Mouse (Mus musculus): ENCODE results near the gene B3gnt7. TPM values are rescaled to one million over a fixed set of nuclear protein-coding genes. Genes with fewer than 3 reads are reported as not detected.

B3gnt7 gene
- polyA plus RNA-seq, 1 experiment from 2014 or later = 5.5 TPM

DNA sequence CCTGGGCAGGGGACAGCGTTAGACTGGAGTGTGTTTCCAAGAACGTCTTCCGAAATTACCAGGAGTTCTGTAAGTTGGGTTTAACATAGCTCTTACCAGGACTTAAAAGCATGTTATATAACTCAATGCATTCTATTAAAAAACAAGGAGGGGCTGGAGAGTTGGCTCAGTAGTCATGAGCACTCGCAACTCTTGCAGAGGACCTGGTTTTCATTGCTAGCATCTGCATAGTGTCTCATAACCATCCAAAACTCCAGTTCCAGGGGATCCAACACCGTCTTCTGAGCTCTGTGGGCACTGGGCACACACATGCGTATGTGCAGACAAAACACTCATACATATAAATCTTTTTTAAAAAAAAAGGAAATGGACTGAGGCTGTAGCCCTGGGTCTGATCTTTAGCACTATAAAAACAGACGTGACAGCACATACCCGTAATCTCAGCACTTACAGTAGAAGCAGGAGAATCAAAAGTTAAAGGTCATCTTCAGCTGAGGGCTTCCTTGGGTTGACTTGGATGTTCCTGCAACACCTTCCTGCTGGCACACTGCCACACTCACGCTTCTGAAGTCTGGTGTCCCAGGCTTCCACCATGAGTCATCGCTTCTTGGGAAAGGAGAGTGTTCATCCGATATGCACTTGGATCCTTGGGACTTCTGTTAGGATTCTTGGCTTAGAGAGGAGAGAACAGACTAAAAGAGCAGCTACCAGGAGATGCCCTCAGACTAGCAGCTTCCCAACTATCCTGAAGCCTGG, 20.7 kb upstream of the B3gnt7 start:
- Histone ChIP-seq H3K9me3 (replicated peaks) (no peaks in the 10 kb centered on the region), H3K4me2 (replicated peaks) (no peak overlapping the region), H3K36me3 (no peaks in the 10 kb centered on the region), H3K9ac (no peak overlapping the region), H3K4me3 (replicated peaks) (no peak overlapping the region), H3K27ac (replicated peaks) (no peak overlapping the region), H3K27me3 (no peaks in the 10 kb centered on the region), H3K4me1 (no peaks in the 10 kb centered on the region)
- no peak for ATAC-seq (ENCODE audit: insufficient number of reproducible peaks, low FRiP score, low TSS enrichment, low read depth)
- 74% methylated on average over 11 of the region's 11 CpGs for WGBS

GRCm38 (mm10) chr1:86284101-86284500, 18.5 kb upstream of the B3gnt7 start:
- no peak for ATAC-seq (ENCODE audit: insufficient number of reproducible peaks, low FRiP score, low TSS enrichment, low read depth)
- H3K4me2 ChIP-seq (replicated peaks) = no peak overlapping the region
- 83% methylated on average over 5 of the region's 5 CpGs for WGBS

DNA sequence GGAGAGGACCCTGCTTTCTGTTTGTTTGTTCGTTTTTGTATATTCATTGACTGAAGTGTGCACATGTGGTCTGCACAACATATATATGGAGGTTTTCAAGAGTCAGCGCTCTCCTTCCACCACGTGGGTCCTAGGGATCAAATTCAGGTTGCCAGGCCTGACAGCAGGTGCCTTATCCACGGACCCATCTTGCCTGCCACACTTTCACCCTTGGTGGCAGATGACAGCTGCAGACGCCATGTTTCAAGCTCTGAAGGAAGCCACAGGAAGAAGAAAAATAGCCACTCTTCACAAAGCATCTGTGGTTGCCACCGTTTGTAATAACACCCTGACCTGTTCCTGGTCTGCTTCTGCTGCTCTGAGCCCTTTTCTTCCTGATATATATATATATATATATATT, 17.3 kb upstream of the B3gnt7 start:
- no peaks in the 10 kb centered on the region for H3K36me3 ChIP-seq
- H3K27me3 ChIP-seq = no peaks in the 10 kb centered on the region
- ATAC-seq (ENCODE audit: insufficient number of reproducible peaks, low FRiP score, low TSS enrichment, low read depth) = no peak

More at GRCm38 (mm10) chr1:86284101-86284500, 18.5 kb upstream of the B3gnt7 start:
- Histone ChIP-seq H3K9ac (no peak overlapping the region), H3K27ac (replicated peaks) (no peak overlapping the region), H3K4me3 (replicated peaks) (no peak overlapping the region), H3K27me3 (no peaks in the 10 kb centered on the region), H3K36me3 (no peaks in the 10 kb centered on the region), H3K9me3 (replicated peaks) (no peaks in the 10 kb centered on the region), H3K4me1 (no peaks in the 10 kb centered on the region)

DNA sequence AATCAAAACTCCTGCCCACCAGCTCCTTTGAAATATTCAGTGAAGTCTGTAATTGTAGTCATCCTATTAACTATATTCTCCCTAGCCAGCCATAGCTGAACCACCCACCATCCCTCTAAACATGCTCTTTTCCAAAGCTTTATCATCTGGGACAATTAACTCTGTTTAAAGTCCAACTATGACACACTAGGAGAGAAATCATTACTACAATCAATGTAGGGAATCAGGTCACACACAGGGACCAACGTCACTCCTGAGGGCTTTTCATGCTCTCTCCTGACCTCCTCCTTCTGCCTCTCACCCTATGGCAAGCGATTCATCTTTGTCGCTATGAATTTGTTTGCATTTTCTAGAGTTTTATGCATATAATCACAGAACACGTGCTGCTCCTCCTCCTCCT, 15.2 kb upstream of the B3gnt7 start:
- no peak for ATAC-seq (ENCODE audit: insufficient number of reproducible peaks, low FRiP score, low TSS enrichment, low read depth)
- Histone ChIP-seq H3K27ac (replicated peaks) (no peak overlapping the region), H3K4me3 (replicated peaks) (no peak overlapping the region), H3K4me1 (no peaks in the 10 kb centered on the region), H3K9me3 (replicated peaks) (no peaks in the 10 kb centered on the region), H3K36me3 (no peaks in the 10 kb centered on the region), H3K27me3 (no peaks in the 10 kb centered on the region), H3K9ac (no peak overlapping the region), H3K4me2 (replicated peaks) (no peak overlapping the region)
- WGBS = 84% methylated on average over 4 of the region's 4 CpGs

More for the DNA sequence above, 17.3 kb upstream of the B3gnt7 start:
- H3K9me3 ChIP-seq (replicated peaks) = no peaks in the 10 kb centered on the region
- whole genome bisulfite sequencing = 76% methylated on average over 6 of the region's 6 CpGs
- H3K9ac ChIP-seq = no peak overlapping the region
- H3K27ac ChIP-seq (replicated peaks) = no peak overlapping the region
- no peak overlapping the region for H3K4me2 ChIP-seq (replicated peaks)
- no peaks in the 10 kb centered on the region for H3K4me1 ChIP-seq
- H3K4me3 ChIP-seq (replicated peaks) = no peak overlapping the region

GRCm38 (mm10) chr1:86290452-86290851, 12.2 kb upstream of the B3gnt7 start:
- Histone ChIP-seq H3K27me3 (no peaks in the 10 kb centered on the region), H3K9ac (no peak overlapping the region), H3K36me3 (no peaks in the 10 kb centered on the region), H3K4me3 (replicated peaks) (no peak overlapping the region), H3K27ac (replicated peaks) (no peak overlapping the region), H3K4me2 (replicated peaks) (no peak overlapping the region), H3K9me3 (replicated peaks) (no peaks in the 10 kb centered on the region), H3K4me1 (no peaks in the 10 kb centered on the region)
- ATAC-seq (ENCODE audit: insufficient number of reproducible peaks, low FRiP score, low TSS enrichment, low read depth) = no peak
- 49% methylated on average over 3 of the region's 3 CpGs for whole genome bisulfite sequencing

GRCm38 (mm10) chr1:86293091-86293490, 9.5 kb upstream of the B3gnt7 start:
- no peak overlapping the region for H3K4me2 ChIP-seq (replicated peaks)
- H3K4me1 ChIP-seq = no peaks in the 10 kb centered on the region
- no peaks in the 10 kb centered on the region for H3K9me3 ChIP-seq (replicated peaks)
- H3K9ac ChIP-seq = no peak overlapping the region
- ATAC-seq (ENCODE audit: insufficient number of reproducible peaks, low FRiP score, low TSS enrichment, low read depth) = no peak
- no peaks in the 10 kb centered on the region for H3K36me3 ChIP-seq
- no peak overlapping the region for H3K27ac ChIP-seq (replicated peaks)
- 70% methylated on average over 3 of the region's 3 CpGs for WGBS
- H3K4me3 ChIP-seq (replicated peaks) = no peak overlapping the region
- H3K27me3 ChIP-seq = no peaks in the 10 kb centered on the region

GRCm38 (mm10) chr1:86293868-86294267, 8.8 kb upstream of the B3gnt7 start:
- ATAC-seq (ENCODE audit: insufficient number of reproducible peaks, low FRiP score, low TSS enrichment, low read depth) = no peak
- Histone ChIP-seq H3K36me3 (no peaks in the 10 kb centered on the region), H3K9ac (no peak overlapping the region), H3K9me3 (replicated peaks) (no peaks in the 10 kb centered on the region), H3K27ac (replicated peaks) (no peak overlapping the region), H3K4me3 (replicated peaks) (no peak overlapping the region), H3K27me3 (no peaks in the 10 kb centered on the region), H3K4me2 (replicated peaks) (no peak overlapping the region), H3K4me1 (no peaks in the 10 kb centered on the region)
- 89% methylated on average over 5 of the region's 5 CpGs for WGBS

DNA sequence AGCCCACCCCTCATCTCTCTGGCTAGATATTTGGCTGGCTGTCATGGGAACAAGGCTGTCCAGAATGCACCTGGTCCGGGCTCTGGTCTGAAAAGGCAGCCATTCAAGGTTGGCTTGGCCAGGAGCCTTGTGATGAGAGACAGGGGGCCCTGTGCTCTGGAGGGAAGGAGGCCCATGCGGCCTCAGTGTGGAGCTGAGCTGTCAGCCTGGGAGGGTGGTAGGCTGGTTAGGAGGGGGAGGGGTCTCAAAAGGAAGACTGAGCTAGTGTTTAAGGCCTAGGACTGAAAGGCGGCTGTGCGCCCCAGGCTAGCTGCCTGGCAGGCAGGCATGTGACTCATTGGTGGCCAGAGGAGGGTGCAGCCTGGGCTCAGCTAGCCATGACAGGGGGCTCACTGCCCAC, 8.2 kb upstream of the B3gnt7 start:
- Histone ChIP-seq H3K4me1 (no peaks in the 10 kb centered on the region), H3K9me3 (replicated peaks) (no peaks in the 10 kb centered on the region), H3K36me3 (no peaks in the 10 kb centered on the region), H3K27me3 (no peaks in the 10 kb centered on the region), H3K9ac (no peak overlapping the region), H3K4me3 (replicated peaks) (no peak overlapping the region), H3K4me2 (replicated peaks) (no peak overlapping the region), H3K27ac (replicated peaks) (no peak overlapping the region)
- ATAC-seq (ENCODE audit: insufficient number of reproducible peaks, low FRiP score, low TSS enrichment, low read depth) = peak; percentile 60; the same call in 1 of the 2 replicates
- WGBS = 19% methylated on average over 4 of the region's 4 CpGs

- Histone ChIP-seq H3K36me3 (no peaks in the 10 kb centered on the region), H3K27me3 (peaks cover 21% of the 10 kb centered on the region), H3K9me3 (replicated peaks) (no peaks in the 10 kb centered on the region), H3K27ac (replicated peaks) (no peak overlapping the region), H3K4me3 (replicated peaks) (no peak overlapping the region), H3K4me1 (peaks cover 16% of the 10 kb centered on the region), H3K9ac (no peak overlapping the region), H3K4me2 (replicated peaks) (no peak overlapping the region)
- no peak for ATAC-seq (ENCODE audit: insufficient number of reproducible peaks, low FRiP score, low TSS enrichment, low read depth)
- WGBS = 38% methylated on average over 2 of the region's 2 CpGs
Measured at GRCm38 (mm10) chr1:86300093-86300492, 2.5 kb upstream of the B3gnt7 start.

- Histone ChIP-seq H3K4me3 (replicated peaks) (no peak overlapping the region), H3K27ac (replicated peaks) (no peak overlapping the region), H3K36me3 (no peaks in the 10 kb centered on the region), H3K4me2 (replicated peaks) (no peak overlapping the region), H3K27me3 (peaks cover 23% of the 10 kb centered on the region), H3K9ac (no peak overlapping the region), H3K9me3 (replicated peaks) (no peaks in the 10 kb centered on the region), H3K4me1 (peaks cover 16% of the 10 kb centered on the region)
- WGBS = 62% methylated on average over 7 of the region's 7 CpGs
- ATAC-seq (ENCODE audit: insufficient number of reproducible peaks, low FRiP score, low TSS enrichment, low read depth) = no peak
Measured at GRCm38 (mm10) chr1:86300731-86301130, 1.9 kb upstream of the B3gnt7 start.

DNA sequence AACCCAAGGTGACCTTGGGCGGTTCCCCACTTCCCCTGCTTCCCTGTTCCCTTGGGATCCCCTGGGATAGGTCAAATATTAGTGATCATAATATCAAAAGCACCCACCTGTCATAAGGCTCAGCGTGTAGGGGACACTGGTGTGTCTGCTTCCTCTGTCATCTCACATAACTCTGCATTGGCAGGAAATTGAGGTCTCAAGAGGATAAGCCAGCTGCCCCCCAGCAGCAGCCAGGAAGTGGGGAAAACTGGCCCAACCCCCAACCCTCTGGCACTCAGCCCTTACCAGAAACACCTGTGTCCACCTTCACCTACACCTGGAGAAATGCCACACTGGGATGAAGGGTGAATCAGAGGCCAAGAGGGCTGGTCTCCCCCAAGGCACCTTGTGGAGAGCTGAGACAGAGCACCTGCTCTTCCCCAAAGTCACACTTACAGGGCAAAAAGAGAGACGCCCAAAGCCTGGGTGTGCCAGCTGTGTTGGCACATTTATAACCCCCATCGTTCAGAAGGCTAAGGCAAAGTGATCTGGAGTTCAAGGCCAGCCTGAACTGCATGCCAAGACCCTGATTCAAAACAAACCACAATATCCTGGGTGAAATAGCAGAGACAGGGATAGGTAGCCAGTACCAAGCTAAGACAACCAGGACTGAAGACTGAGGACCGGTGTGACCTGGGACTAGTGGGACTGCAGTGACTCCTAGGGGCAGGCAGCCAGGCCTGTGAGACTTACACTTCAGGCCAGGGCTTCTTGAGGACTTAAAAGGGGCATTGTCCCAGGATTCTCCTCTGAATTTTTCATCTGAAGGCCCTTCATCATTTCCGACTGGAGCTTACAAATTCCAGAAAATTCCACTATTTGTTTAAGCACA, 1.2 kb upstream of the B3gnt7 start:
- Histone ChIP-seq H3K9ac (no peak overlapping the region), H3K9me3 (replicated peaks) (no peaks in the 10 kb centered on the region), H3K27me3 (peaks cover 23% of the 10 kb centered on the region), H3K4me3 (replicated peaks) (no peak overlapping the region), H3K27ac (replicated peaks) (no peak overlapping the region), H3K4me2 (replicated peaks) (no peak overlapping the region), H3K4me1 (peaks cover 16% of the 10 kb centered on the region), H3K36me3 (no peaks in the 10 kb centered on the region)
- no peak for ATAC-seq (ENCODE audit: insufficient number of reproducible peaks, low FRiP score, low TSS enrichment, low read depth)
- 48% methylated on average over 6 of the region's 6 CpGs for WGBS

Data from embryonic facial prominence, embryonic 15.5 days (tissue).